In the genomic region with DNA sequence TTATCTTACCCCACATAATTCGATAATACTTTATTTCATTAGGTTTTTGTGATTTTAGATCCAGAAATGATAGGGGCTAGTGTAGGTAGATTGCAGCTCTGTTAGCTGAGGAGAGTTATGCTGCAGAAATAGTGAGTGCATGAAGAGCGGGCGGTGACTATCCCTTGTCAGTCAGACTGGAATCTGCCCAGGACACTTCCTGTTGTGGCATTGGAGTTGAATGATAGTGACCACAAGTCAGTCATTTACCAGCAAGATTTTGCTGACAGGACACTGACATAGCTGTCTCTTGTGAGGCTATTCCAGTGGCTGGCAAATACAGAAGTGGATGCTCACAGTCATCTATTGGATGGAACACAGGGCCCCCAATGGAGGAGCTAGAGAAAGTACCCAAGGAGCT, we compare ENCODE assay signal across 22 mouse cellular contexts.
A peak's percentile ranks its signal among the peaks of the same experiment; 100 is the strongest.
DNase-seq lines count a peak whose midpoint lies in the region; ATAC-seq and TF ChIP-seq lines count a peak whose summit lies in the region.
"Had no signal": no experiment of that assay in that cellular context is flagged by ENCODE, and none has a peak within 500 bp of the region (broad histone marks: within the 10 kb centered on the region; RNA-seq: fewer than 3 reads in every experiment).

No protein-coding gene starts in this region.

- TF ChIP-seq EP300 in MEL (IDR thresholded peaks at IDR 0.05; ENCODE audit: low read depth in 1 of 2, low read length in 2 of 2): no peak

- ATAC-seq in common myeloid progenitor, adult 5-6 weeks (replicated peaks; ENCODE audit: low read depth, poor library complexity, severe bottlenecking): peak; percentile 85
- ATAC-seq: CD4-positive, CD25-positive, alpha-beta regulatory T cell, adult 4 months; forebrain, embryonic 16.5 days; hindbrain, embryonic 16.5 days; inflammation-experienced regulatory T-cells, adult 6 months had no signal

- no peak for TF ChIP-seq RAD21 in MEL (IDR thresholded peaks at IDR 0.05; ENCODE audit: low read depth, low read length)

- no peak overlapping the region for H3K9ac ChIP-seq in MEL (ENCODE audit: control insufficient read depth, low read depth, low read length, poor library complexity, severe bottlenecking)
- H3K9ac ChIP-seq: embryonic facial prominence, embryonic 13.5 days; forebrain, embryonic 12.5 days; heart, embryonic 13.5 days; hindbrain, embryonic 12.5 days had no signal

- H3K4me1 ChIP-seq in MEL (ENCODE audit: control insufficient read depth in 1 of 2, insufficient read depth in 2 of 2, low read length in 2 of 2): no peaks in the 10 kb centered on the region
- H3K4me1 ChIP-seq: embryonic facial prominence, embryonic 13.5 days; forebrain, embryonic 12.5 days; hindbrain, embryonic 12.5 days had no signal

- no peaks in the 10 kb centered on the region for H3K79me2 ChIP-seq in MEL (ENCODE audit: control insufficient read depth, insufficient read depth, low read length, poor library complexity)

- no peak overlapping the region for H3K4me3 ChIP-seq in layer of hippocampus, adult 2 months
- no peak overlapping the region for H3K4me3 ChIP-seq in MEL (ENCODE audit: control insufficient read depth in 1 of 2, insufficient read depth in 1 of 2, low read depth in 2 of 2, low read length in 2 of 2)
- H3K4me3 ChIP-seq: embryonic facial prominence, embryonic 13.5 days; forebrain, embryonic 12.5 days; heart, embryonic 13.5 days; hindbrain, embryonic 12.5 days had no signal

- DNase-seq in layer of hippocampus, adult 2 months (ENCODE audit: low spot score in 2 of 2): no peak
- DNase-seq in layer of hippocampus, postnatal 25 days (ENCODE audit: extremely low spot score in 1 of 2, low spot score in 1 of 2): no peak
- peak; percentile 24 for DNase-seq in MEL (ENCODE audit: low read depth, low spot score)
- no peak for DNase-seq in gastrocnemius, postnatal 25 days
- DNase-seq in adrenal gland, postnatal 25 days: no peak
- DNase-seq: adrenal gland, adult 2 months; B cell, adult 2 months; cerebellum, adult 11-12 months; cerebellum, adult 9-10 months; cerebellum, postnatal 25 days; gastrocnemius, postnatal 10 days; heart, postnatal 36 days had no signal

- TF ChIP-seq POLR2A in MEL (IDR thresholded peaks at IDR 0.05; ENCODE audit: control insufficient read depth in 1 of 2, insufficient read depth in 1 of 2, low read depth in 1 of 2, low read length in 2 of 2, poor library complexity in 1 of 2): no peak

- TF ChIP-seq CTCF in layer of hippocampus, adult 2 months (conservative IDR thresholded peaks at IDR 0.05): no peak
- no peak for TF ChIP-seq CTCF in MEL (IDR thresholded peaks at IDR 0.05 in 2 of 3, conservative IDR thresholded peaks at IDR 0.05 in 1 of 3; ENCODE audit: control insufficient read depth in 1 of 3, insufficient read depth in 1 of 3, low read depth in 2 of 3, low read length in 3 of 3, poor library complexity in 1 of 3, severe bottlenecking in 1 of 3)

- no peaks in the 10 kb centered on the region for H3K9me3 ChIP-seq in MEL (replicated peaks; ENCODE audit: insufficient read depth, low read length)
- H3K9me3 ChIP-seq: embryonic facial prominence, embryonic 13.5 days; forebrain, embryonic 12.5 days; G1E; heart, embryonic 13.5 days; hindbrain, embryonic 12.5 days had no signal

- H3K27ac ChIP-seq in layer of hippocampus, adult 2 months: peak overlapping the region; percentile 32; the same call in 1 of the 2 replicates
- no peak overlapping the region for H3K27ac ChIP-seq in MEL (ENCODE audit: control insufficient read depth, low read depth, low read length)
- H3K27ac ChIP-seq: embryonic facial prominence, embryonic 13.5 days; forebrain, embryonic 12.5 days; heart, embryonic 13.5 days; hindbrain, embryonic 12.5 days had no signal

- no peaks in the 10 kb centered on the region for H3K27me3 ChIP-seq in MEL (ENCODE audit: control insufficient read depth in 1 of 2, insufficient read depth in 2 of 2, low read length in 2 of 2)
- H3K27me3 ChIP-seq: embryonic facial prominence, embryonic 13.5 days; forebrain, embryonic 12.5 days; heart, embryonic 13.5 days; hindbrain, embryonic 12.5 days had no signal

- H3K36me3 ChIP-seq in MEL (ENCODE audit: control insufficient read depth in 1 of 2, insufficient read depth in 2 of 2, low read length in 2 of 2): no peaks in the 10 kb centered on the region

TF ChIP-seq in MEL, 35 proteins besides CTCF, POLR2A, EP300 and RAD21:
- TF ChIP-seq MAX (IDR thresholded peaks at IDR 0.05; ENCODE audit: low read length) (no peak), SMC3 (IDR thresholded peaks at IDR 0.05; ENCODE audit: low read depth, low read length) (no peak), BHLHE40 (IDR thresholded peaks at IDR 0.05; ENCODE audit: borderline replicate concordance, low read depth, low read length) (no peak), GATA1 (IDR thresholded peaks at IDR 0.05; ENCODE audit: low read depth, low read length) (no peak)
